Mouse (Mus musculus) cerebellum, adult 2 months (tissue): ENCODE measurements around the gene 1700074P13Rik.

Experiments
- CTCF ChIP-seq: fragments of 200-500 bp; IDR thresholded peaks from 2 replicates; pipeline ENCODE4 v1.5.1; 2011; ENCODE audit warnings: low read depth, mild to moderate bottlenecking, control low read depth, low read length, moderate library complexity, borderline replicate concordance; ENCODE audit not compliant: insufficient read depth
- POLR2A ChIP-seq: fragments of 200-500 bp; IDR thresholded peaks from 2 replicates; pipeline ENCODE4 v1.6.1; 2011; ENCODE audit warnings: low read length, control low read depth, borderline replicate concordance; ENCODE audit not compliant: insufficient read depth

DNA sequence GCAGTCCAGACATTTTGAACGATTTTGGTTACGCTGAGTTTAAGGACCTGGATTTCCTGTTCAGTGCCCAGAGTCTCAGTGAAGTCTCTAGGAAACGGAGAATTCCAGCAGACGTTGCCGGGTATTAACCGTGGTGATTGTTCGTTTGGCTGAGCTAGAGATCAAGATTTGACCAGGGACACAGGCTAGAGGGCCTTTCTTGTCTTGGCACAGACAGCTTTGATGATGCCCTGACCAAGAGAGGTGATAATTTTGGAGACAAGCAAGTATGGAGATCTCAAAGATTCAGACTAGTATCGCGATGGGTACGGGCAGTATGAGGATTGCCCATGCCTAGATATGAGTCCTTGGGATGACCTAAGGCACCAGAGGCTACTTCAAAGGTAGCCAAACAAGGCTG lies at the start of gene 1700074P13Rik:
- no peak for TF ChIP-seq POLR2A
- no peak for TF ChIP-seq CTCF
